ENCODE assay signal across 20 mouse cellular contexts in genomic region chr13:32852539-32852938, GRCm38 (mm10). TPM values are rescaled to one million over a fixed set of nuclear protein-coding genes. Genes with fewer than 3 reads are reported as not detected.
A peak's percentile ranks its signal among the peaks of the same experiment; 100 is the strongest.
DNase-seq lines count a peak whose midpoint lies in the region; ATAC-seq and TF ChIP-seq lines count a peak whose summit lies in the region.
"Had no signal": no experiment of that assay in that cellular context is flagged by ENCODE, and none has a peak within 500 bp of the region (broad histone marks: within the 10 kb centered on the region; RNA-seq: fewer than 3 reads in every experiment).

No protein-coding gene starts in this region.

- no peaks in the 10 kb centered on the region for H3K79me2 ChIP-seq in liver, adult 2 months (ENCODE audit: control insufficient read depth, insufficient read depth, low read length)

- no peak for TF ChIP-seq POLR2A in liver, adult 2 months (IDR thresholded peaks at IDR 0.05; ENCODE audit: extremely low read depth, insufficient read depth, low read length)

- WGBS in intestine, postnatal 0 days: 74% methylated on average over 4 of the region's 4 CpGs
- 84% methylated on average over 4 of the region's 4 CpGs for WGBS in intestine, embryonic 16.5 days
- 80% methylated on average over 4 of the region's 4 CpGs for WGBS in liver, adult 2 months
- 76% methylated on average over 4 of the region's 4 CpGs for WGBS in liver, postnatal 0 days (ENCODE audit: insufficient replicate concordance)
- WGBS in large intestine, adult 2 months: 58% methylated on average over 4 of the region's 4 CpGs
- WGBS in midbrain, embryonic 15.5 days: 66% methylated on average over 4 of the region's 4 CpGs

- no peak for TF ChIP-seq EP300 in liver, postnatal 0 days (IDR thresholded peaks at IDR 0.05; ENCODE audit: low read depth)

- H3K9ac ChIP-seq in intestine, postnatal 0 days (ENCODE audit: low read depth, low read length): no peak overlapping the region
- no peak overlapping the region for H3K9ac ChIP-seq in intestine, embryonic 16.5 days (ENCODE audit: low read depth, low read length)
- no peak overlapping the region for H3K9ac ChIP-seq in liver, adult 2 months (ENCODE audit: low read depth, low read length)
- H3K9ac ChIP-seq in liver, postnatal 0 days (replicated peaks): no peak overlapping the region
- no peak overlapping the region for H3K9ac ChIP-seq in midbrain, embryonic 15.5 days
- H3K9ac ChIP-seq: embryonic facial prominence, embryonic 13.5 days; forebrain, embryonic 12.5 days; heart, embryonic 15.5 days had no signal

- H3K4me3 ChIP-seq in intestine, postnatal 0 days (ENCODE audit: low read depth, low read length): no peak overlapping the region
- H3K4me3 ChIP-seq in intestine, embryonic 16.5 days (ENCODE audit: low read length): no peak overlapping the region
- no peak overlapping the region for H3K4me3 ChIP-seq in liver, adult 2 months (ENCODE audit: insufficient read depth, low read depth, low read length)
- H3K4me3 ChIP-seq in liver, postnatal 0 days (ENCODE audit: low read depth, low read length): no peak overlapping the region
- H3K4me3 ChIP-seq in midbrain, embryonic 15.5 days: no peak overlapping the region
- no peak overlapping the region for H3K4me3 ChIP-seq in gastrocnemius, adult 2 months
- H3K4me3 ChIP-seq: embryonic facial prominence, embryonic 13.5 days; forebrain, embryonic 12.5 days; heart, adult 2 months; heart, embryonic 15.5 days had no signal

- peak; percentile 54 for ATAC-seq in intestine, postnatal 0 days
- no peak; the same call in 1 of the 2 replicates for ATAC-seq in intestine, embryonic 16.5 days
- no peak for ATAC-seq in liver, postnatal 0 days
- ATAC-seq in midbrain, embryonic 15.5 days (replicated peaks): peak; percentile 16; the same call in 1 of the 2 replicates

- peaks cover 8% of the 10 kb centered on the region for H3K4me1 ChIP-seq in intestine, postnatal 0 days (replicated peaks; ENCODE audit: control insufficient read depth, insufficient read depth, low read length)
- H3K4me1 ChIP-seq in intestine, embryonic 16.5 days (ENCODE audit: control insufficient read depth, insufficient read depth, low read length): peaks cover 26% of the 10 kb centered on the region
- H3K4me1 ChIP-seq in liver, adult 2 months (ENCODE audit: control insufficient read depth, insufficient read depth, low read length): peaks cover 5% of the 10 kb centered on the region
- peaks cover 18% of the 10 kb centered on the region for H3K4me1 ChIP-seq in liver, postnatal 0 days (ENCODE audit: insufficient read depth)
- 0 out of 2 replicates have a peak, but pooled peaks cover 2% of the 10 kb centered on the region for H3K4me1 ChIP-seq in midbrain, embryonic 15.5 days

- H3K27ac ChIP-seq in intestine, postnatal 0 days (ENCODE audit: low read depth, low read length): peak overlapping the region; percentile 77
- H3K27ac ChIP-seq in intestine, embryonic 16.5 days (ENCODE audit: low read length): no peak overlapping the region
- no peak overlapping the region for H3K27ac ChIP-seq in liver, adult 2 months (replicated peaks; ENCODE audit: insufficient read depth, low read depth, low read length)
- H3K27ac ChIP-seq in liver, postnatal 0 days (ENCODE audit: low read depth): no peak overlapping the region
- H3K27ac ChIP-seq in midbrain, embryonic 15.5 days: 0 out of 2 replicates have a peak overlapping the region, but pooled peaks have one; percentile 20
- H3K27ac ChIP-seq in gastrocnemius, adult 2 months: no peak overlapping the region
- H3K27ac ChIP-seq: embryonic facial prominence, embryonic 13.5 days; forebrain, embryonic 12.5 days; heart, adult 2 months; heart, embryonic 15.5 days had no signal

- no peak for TF ChIP-seq CTCF in intestine, postnatal 0 days (IDR thresholded peaks at IDR 0.05; ENCODE audit: low read depth)
- TF ChIP-seq CTCF in liver, adult 2 months (IDR thresholded peaks at IDR 0.05; ENCODE audit: low read depth, low read length): no peak
- TF ChIP-seq CTCF in liver, postnatal 0 days (IDR thresholded peaks at IDR 0.05; ENCODE audit: low read depth): no peak
- TF ChIP-seq CTCF in gastrocnemius, adult 2 months (IDR thresholded peaks at IDR 0.05): no peak

- H3K4me2 ChIP-seq in intestine, postnatal 0 days (replicated peaks; ENCODE audit: low read depth): no peak overlapping the region
- no peak overlapping the region for H3K4me2 ChIP-seq in intestine, embryonic 16.5 days (ENCODE audit: low read depth, low read length)
- no peak overlapping the region for H3K4me2 ChIP-seq in liver, postnatal 0 days (ENCODE audit: low read depth, low read length)
- H3K4me2 ChIP-seq in midbrain, embryonic 15.5 days: no peak overlapping the region
- H3K4me2 ChIP-seq: embryonic facial prominence, embryonic 13.5 days; forebrain, embryonic 12.5 days; heart, embryonic 11.5 days; heart, embryonic 15.5 days had no signal

- no peaks in the 10 kb centered on the region for H3K27me3 ChIP-seq in intestine, postnatal 0 days (replicated peaks; ENCODE audit: control insufficient read depth, insufficient read depth, low read length)
- no peaks in the 10 kb centered on the region for H3K27me3 ChIP-seq in intestine, embryonic 16.5 days (replicated peaks; ENCODE audit: control insufficient read depth, insufficient read depth, low read length)
- H3K27me3 ChIP-seq in liver, adult 2 months (ENCODE audit: control insufficient read depth, insufficient read depth, low read length): no peaks in the 10 kb centered on the region
- H3K27me3 ChIP-seq in liver, postnatal 0 days (ENCODE audit: insufficient read depth, low read length): no peaks in the 10 kb centered on the region
- peaks cover 9% of the 10 kb centered on the region; the same call in 1 of the 2 replicates for H3K27me3 ChIP-seq in midbrain, embryonic 15.5 days (replicated peaks)
- H3K27me3 ChIP-seq: embryonic facial prominence, embryonic 13.5 days; forebrain, embryonic 12.5 days; heart, embryonic 15.5 days had no signal

- intact Hi-C loops in gastrocnemius, adult 2 months (cut with DNase I): no loop called here

- DNase-seq in liver, adult 2 months (ENCODE audit: extremely low read depth, low read depth, low spot score): peak; percentile 19
- no peak for DNase-seq in liver, postnatal 0 days
- DNase-seq in large intestine, adult 2 months (ENCODE audit: low read depth, low spot score): peak; percentile 64
- DNase-seq in gastrocnemius, adult 2 months: no peak

- H3K9me3 ChIP-seq in intestine, postnatal 0 days (ENCODE audit: control insufficient read depth): no peaks in the 10 kb centered on the region
- H3K9me3 ChIP-seq in intestine, embryonic 16.5 days (ENCODE audit: control insufficient read depth, low read length): no peaks in the 10 kb centered on the region
- H3K9me3 ChIP-seq in liver, postnatal 0 days (ENCODE audit: low read length): no peaks in the 10 kb centered on the region
- no peaks in the 10 kb centered on the region for H3K9me3 ChIP-seq in midbrain, embryonic 15.5 days
- H3K9me3 ChIP-seq: embryonic facial prominence, embryonic 13.5 days; forebrain, embryonic 12.5 days; heart, embryonic 15.5 days had no signal

- peaks cover 9% of the 10 kb centered on the region for H3K36me3 ChIP-seq in intestine, postnatal 0 days (ENCODE audit: control insufficient read depth, insufficient read depth)
- 0 out of 2 replicates have a peak, but pooled peaks cover 3% of the 10 kb centered on the region for H3K36me3 ChIP-seq in intestine, embryonic 16.5 days (ENCODE audit: control insufficient read depth, insufficient read depth, low read length)
- H3K36me3 ChIP-seq in liver, adult 2 months (ENCODE audit: control insufficient read depth, insufficient read depth, low read length): no peaks in the 10 kb centered on the region
- H3K36me3 ChIP-seq in liver, postnatal 0 days (replicated peaks; ENCODE audit: insufficient read depth, low read length): no peaks in the 10 kb centered on the region
- H3K36me3 ChIP-seq in midbrain, embryonic 15.5 days (replicated peaks): no peaks in the 10 kb centered on the region
- H3K36me3 ChIP-seq: embryonic facial prominence, embryonic 13.5 days; forebrain, embryonic 12.5 days; heart, embryonic 15.5 days had no signal

RNA-seq across cellular contexts. Expression of gene Serpinb1a, which starts 1.6 kb away (rescaled TPM):
- 598 and 670 TPM in 2 replicates for polyA plus RNA-seq in intestine, postnatal 0 days (2015; fragmentation: Nextera tagmentation; extraction: Ambion mirVana)
- polyA plus RNA-seq in intestine, embryonic 16.5 days (2015; fragmentation: Nextera tagmentation; extraction: Ambion mirVana): 238 and 273 TPM in 2 replicates
- 6.7 and 11.2 TPM in 2 replicates for total RNA-seq in liver, adult 2 months (2014; rRNA removed)
- 4.7 and 5.1 TPM in 2 replicates for polyA plus RNA-seq in liver, adult 2 months (2012; rRNA removed)
- 50.4 and 50.7 TPM in 2 replicates for polyA plus RNA-seq in liver, postnatal 0 days (2015; fragmentation: Nextera tagmentation; extraction: Ambion mirVana)
- polyA plus RNA-seq in large intestine, adult 2 months (2012; rRNA removed): 263 and 433 TPM in 2 replicates
- polyA plus RNA-seq in midbrain, embryonic 15.5 days (2015; fragmentation: Nextera tagmentation; extraction: Ambion mirVana): 2.9 and 3.0 TPM in 2 replicates
- total RNA-seq in gastrocnemius, adult 2 months (2021): 1 to 10 TPM; 3.7 to 4.0 TPM

RNA-seq across cellular contexts. Expression of gene Serpinb1c, which starts 45.5 kb away (rescaled TPM):
- 0.16 TPM in 1 of 2 replicates, not detected in the other for polyA plus RNA-seq in intestine, postnatal 0 days (2015; fragmentation: Nextera tagmentation; extraction: Ambion mirVana)
- polyA plus RNA-seq in intestine, embryonic 16.5 days (2015; fragmentation: Nextera tagmentation; extraction: Ambion mirVana): 0.09 TPM in 1 of 2 replicates, not detected in the other
- total RNA-seq in liver, adult 2 months (2014; rRNA removed): 0.28 TPM in 1 of 2 replicates, not detected in the other
- polyA plus RNA-seq in liver, adult 2 months (2012; rRNA removed): 0.15 TPM in 1 of 2 replicates, not detected in the other
- polyA plus RNA-seq in liver, postnatal 0 days (2015; fragmentation: Nextera tagmentation; extraction: Ambion mirVana): not detected in 2 replicates
- polyA plus RNA-seq in large intestine, adult 2 months (2012; rRNA removed): not detected in 2 replicates
- not detected in 2 replicates for polyA plus RNA-seq in midbrain, embryonic 15.5 days (2015; fragmentation: Nextera tagmentation; extraction: Ambion mirVana)
- 1 to 10 TPM; 1.6 to 2.3 TPM for total RNA-seq in gastrocnemius, adult 2 months (2021)
- total RNA-seq: adrenal gland, adult 2 months; adrenal gland, postnatal 25 days; ES-E14; hematopoietic stem cell, adult 5-6 weeks had no signal
- polyA plus RNA-seq: adrenal gland, adult 2 months; embryonic facial prominence, embryonic 13.5 days; forebrain, embryonic 12.5 days; forebrain, embryonic 16.5 days; frontal cortex, adult 2 months; gonadal fat pad, adult 2 months; heart, adult 2 months had no signal

RNA-seq across cellular contexts. Expression of gene D930007J09Rik, which starts 49.9 kb away (rescaled TPM):
- not detected in 2 replicates for polyA plus RNA-seq in intestine, postnatal 0 days (2015; fragmentation: Nextera tagmentation; extraction: Ambion mirVana)
- polyA plus RNA-seq in intestine, embryonic 16.5 days (2015; fragmentation: Nextera tagmentation; extraction: Ambion mirVana): not detected in 2 replicates
- not detected in 2 replicates for total RNA-seq in liver, adult 2 months (2014; rRNA removed)
- polyA plus RNA-seq in liver, adult 2 months (2012; rRNA removed): 0.60 TPM in 1 of 2 replicates, not detected in the other
- not detected in 2 replicates for polyA plus RNA-seq in liver, postnatal 0 days (2015; fragmentation: Nextera tagmentation; extraction: Ambion mirVana)
- polyA plus RNA-seq in large intestine, adult 2 months (2012; rRNA removed): not detected in 2 replicates
- not detected in 2 replicates for polyA plus RNA-seq in midbrain, embryonic 15.5 days (2015; fragmentation: Nextera tagmentation; extraction: Ambion mirVana)
- total RNA-seq in gastrocnemius, adult 2 months (2021): not detected
- total RNA-seq: adrenal gland, adult 2 months; adrenal gland, postnatal 25 days; gastrocnemius, postnatal 14 days; heart, adult 2 months; hematopoietic stem cell, adult 5-6 weeks had no signal
- polyA plus RNA-seq: embryonic facial prominence, embryonic 13.5 days; forebrain, embryonic 12.5 days; forebrain, embryonic 16.5 days; heart, adult 2 months; heart, embryonic 11.5 days; heart, embryonic 15.5 days had no signal

RNA-seq across cellular contexts. Expression of gene Wrnip1, which starts 50.7 kb away (rescaled TPM):
- polyA plus RNA-seq in intestine, postnatal 0 days (2015; fragmentation: Nextera tagmentation; extraction: Ambion mirVana): 14.5 and 15.6 TPM in 2 replicates
- polyA plus RNA-seq in intestine, embryonic 16.5 days (2015; fragmentation: Nextera tagmentation; extraction: Ambion mirVana): 15.7 and 16.9 TPM in 2 replicates
- total RNA-seq in liver, adult 2 months (2014; rRNA removed): 33.9 and 43.8 TPM in 2 replicates
- polyA plus RNA-seq in liver, adult 2 months (2012; rRNA removed): 38.7 and 49.8 TPM in 2 replicates
- 7.9 and 12.2 TPM in 2 replicates for polyA plus RNA-seq in liver, postnatal 0 days (2015; fragmentation: Nextera tagmentation; extraction: Ambion mirVana)
- polyA plus RNA-seq in large intestine, adult 2 months (2012; rRNA removed): 24.0 and 31.5 TPM in 2 replicates
- polyA plus RNA-seq in midbrain, embryonic 15.5 days (2015; fragmentation: Nextera tagmentation; extraction: Ambion mirVana): 41.5 and 54.9 TPM in 2 replicates
- total RNA-seq in gastrocnemius, adult 2 months (2021): 1 to 10 TPM; 5.2 to 8.5 TPM

Comparison
In these comparisons a context has a peak if more than half of its experiments do, and no peak if none do; other contexts are left out.
1. ATAC-seq: peak in intestine, postnatal 0 days (single experiment) and midbrain, embryonic 15.5 days (single experiment); none in intestine, embryonic 16.5 days (single experiment) and liver, postnatal 0 days (single experiment).
2. H3K27ac ChIP-seq: peak in intestine, postnatal 0 days (single experiment) and midbrain, embryonic 15.5 days (single experiment); none in intestine, embryonic 16.5 days (single experiment), liver, adult 2 months (single experiment), liver, postnatal 0 days (single experiment) and gastrocnemius, adult 2 months (single experiment).
3. DNase-seq: peak in liver, adult 2 months (single experiment) and large intestine, adult 2 months (single experiment); none in liver, postnatal 0 days (single experiment) and gastrocnemius, adult 2 months (single experiment).